Mouse (Mus musculus) olfactory bulb, adult 2 months (tissue): ENCODE results near the gene Eme1. TPM values are rescaled to one million over a fixed set of nuclear protein-coding genes. Genes with fewer than 3 reads are reported as not detected.

Experiments
- H3K27ac ChIP-seq: fragments of 200-500 bp; 2 replicates; pipeline ENCODE4 v1.5.1; 2012; ENCODE audit warnings: low read depth, low read length; ENCODE audit not compliant: insufficient read depth
- H3K4me1 ChIP-seq: fragments of 200-500 bp; 2 replicates; pipeline ENCODE4 v1.6.1; 2012; ENCODE audit warnings: low read length; ENCODE audit not compliant: control insufficient read depth, insufficient read depth
- H3K4me3 ChIP-seq: fragments of 200-500 bp; 2 replicates; pipeline ENCODE4 v1.5.1; 2012; ENCODE audit warnings: mild to moderate bottlenecking, low read depth, low read length, moderate library complexity; ENCODE audit not compliant: insufficient read depth
- CTCF ChIP-seq: fragments of 200-500 bp; IDR thresholded peaks from 2 replicates; pipeline ENCODE4 v1.5.1; 2012; ENCODE audit warnings: low read depth, mild to moderate bottlenecking, low read length, moderate library complexity; ENCODE audit not compliant: insufficient read depth
- POLR2A ChIP-seq: fragments of 200-500 bp; IDR thresholded peaks from 2 replicates; pipeline ENCODE4 v1.6.1; 2012; ENCODE audit warnings: mild to moderate bottlenecking, low read depth, low read length, moderate library complexity; ENCODE audit not compliant: insufficient read depth
- WGBS: fragments of 180-500 bp; shearing (Covaris S2); methylation state at CpG from one replicate; pipeline ENCODE4 v1.1.7; 2018; 5-methylcytosine and 5-hydroxymethylcytosine counted together
- polyA plus RNA-seq: library from polyadenylated mRNA; stranded (reverse); fragments of >200 nt; gene quantifications from 2 replicates; pipeline ENCODE4 v1.2.4, GENCODE M21; 2012; ENCODE audit warnings: low replicate concordance; ENCODE audit not compliant: missing spikeins, insufficient read depth, insufficient read length

The Eme1 gene
- polyA plus RNA-seq, 1 experiment = not detected

DNA sequence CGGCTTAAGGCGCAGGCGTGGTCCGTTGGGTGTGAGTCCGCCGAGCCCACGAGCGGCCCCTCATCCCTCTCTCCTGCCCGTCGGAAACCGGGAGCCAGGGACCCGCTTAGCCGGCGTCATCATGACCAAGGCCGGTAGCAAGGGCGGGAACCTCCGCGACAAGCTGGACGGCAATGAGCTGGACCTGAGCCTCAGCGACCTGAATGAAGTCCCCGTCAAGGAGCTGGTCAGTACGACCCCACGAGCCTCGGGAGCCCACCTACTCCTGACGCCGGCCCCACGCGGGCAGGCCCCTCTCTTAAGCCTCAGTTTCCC, 23.9 kb downstream of the Eme1 start:
- under 1% methylated on average over 28 of the region's 28 CpGs for WGBS
- H3K4me3 ChIP-seq = peak overlapping the region; percentile 69
- H3K27ac ChIP-seq = no peak overlapping the region
- no peak for TF ChIP-seq CTCF
- H3K4me1 ChIP-seq = peaks cover 10% of the 10 kb centered on the region

DNA sequence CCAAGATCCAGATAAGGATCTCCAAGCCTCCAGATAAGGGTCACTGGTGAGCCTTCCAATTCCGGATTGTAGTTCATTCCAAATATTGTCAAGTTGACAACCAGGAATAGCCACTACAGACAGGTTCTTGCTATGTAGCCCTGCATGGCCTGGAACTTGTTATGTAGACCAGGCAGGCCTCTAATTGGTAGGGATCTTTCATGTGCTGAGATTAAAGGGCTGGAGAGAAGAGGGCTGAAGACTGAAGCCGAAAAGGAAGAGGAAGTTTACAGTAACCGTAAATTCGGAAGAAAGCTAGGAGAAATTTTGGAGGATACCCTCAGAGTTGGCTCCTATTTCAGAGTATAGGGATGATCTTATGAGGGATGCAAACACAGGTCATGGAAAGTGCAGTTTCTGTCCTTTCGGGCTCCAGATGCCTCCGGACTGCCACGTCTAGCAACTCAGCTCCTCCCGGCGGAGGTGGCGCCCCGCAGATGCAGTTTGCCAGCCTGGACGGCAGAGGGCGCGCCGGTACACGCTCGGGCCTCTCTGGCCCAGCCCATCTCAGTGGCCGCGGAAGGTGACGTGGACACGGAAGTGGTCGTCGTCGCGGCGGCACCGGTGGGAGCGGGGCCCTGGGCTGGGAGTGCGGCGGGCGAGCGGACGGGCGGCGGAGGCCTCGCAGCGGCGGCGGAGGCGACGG, 24.4 kb downstream of the Eme1 start, which contains the start of gene Lrrc59:
TSS of gene Lrrc59 (plus strand) at position 569 of the 685 bp plus-strand sequence.
- Histone ChIP-seq H3K27ac (no peak within 1 kb of the TSS), H3K4me1 (peaks cover 10% of the 10 kb centered on the region), H3K4me3 (peak within 1 kb of the TSS; percentile 69)
- WGBS = 5% methylated on average over 41 of the region's 41 CpGs
- TF ChIP-seq POLR2A (peak; percentile 60), CTCF (peak; percentile 89)

- 83% methylated on average over 2 of the region's 2 CpGs for WGBS
- Histone ChIP-seq H3K4me3 (no peak overlapping the region), H3K4me1 (no peaks in the 10 kb centered on the region)
Observed at GRCm38 (mm10) chr11:94622162-94622561, 31.6 kb downstream of the Eme1 start.

DNA sequence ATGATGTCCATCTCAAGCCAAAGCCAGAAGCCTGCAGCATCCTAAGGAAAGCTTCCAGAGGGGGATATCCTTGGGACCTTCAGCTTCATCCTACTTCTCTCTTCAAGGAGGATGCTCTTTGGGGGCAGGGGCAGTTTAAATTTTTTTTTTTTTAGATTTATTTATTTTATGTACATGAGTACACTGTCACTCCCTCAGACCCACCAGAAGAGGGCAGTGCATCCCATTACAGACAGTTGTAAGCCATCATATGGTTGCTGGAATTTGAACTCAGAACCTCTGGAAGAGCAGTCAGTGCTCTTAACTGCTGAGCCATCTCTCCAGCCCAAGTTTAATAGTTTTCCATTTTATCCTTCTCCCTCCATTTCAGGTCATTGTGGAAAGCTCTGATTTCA, 32.3 kb downstream of the Eme1 start:
- TF ChIP-seq CTCF (no peak), POLR2A (no peak)
- Histone ChIP-seq H3K4me3 (no peak overlapping the region), H3K27ac (no peak overlapping the region), H3K4me1 (no peaks in the 10 kb centered on the region)

More at GRCm38 (mm10) chr11:94622162-94622561, 31.6 kb downstream of the Eme1 start:
- no peak overlapping the region for H3K27ac ChIP-seq
- TF ChIP-seq CTCF (no peak), POLR2A (no peak)

DNA sequence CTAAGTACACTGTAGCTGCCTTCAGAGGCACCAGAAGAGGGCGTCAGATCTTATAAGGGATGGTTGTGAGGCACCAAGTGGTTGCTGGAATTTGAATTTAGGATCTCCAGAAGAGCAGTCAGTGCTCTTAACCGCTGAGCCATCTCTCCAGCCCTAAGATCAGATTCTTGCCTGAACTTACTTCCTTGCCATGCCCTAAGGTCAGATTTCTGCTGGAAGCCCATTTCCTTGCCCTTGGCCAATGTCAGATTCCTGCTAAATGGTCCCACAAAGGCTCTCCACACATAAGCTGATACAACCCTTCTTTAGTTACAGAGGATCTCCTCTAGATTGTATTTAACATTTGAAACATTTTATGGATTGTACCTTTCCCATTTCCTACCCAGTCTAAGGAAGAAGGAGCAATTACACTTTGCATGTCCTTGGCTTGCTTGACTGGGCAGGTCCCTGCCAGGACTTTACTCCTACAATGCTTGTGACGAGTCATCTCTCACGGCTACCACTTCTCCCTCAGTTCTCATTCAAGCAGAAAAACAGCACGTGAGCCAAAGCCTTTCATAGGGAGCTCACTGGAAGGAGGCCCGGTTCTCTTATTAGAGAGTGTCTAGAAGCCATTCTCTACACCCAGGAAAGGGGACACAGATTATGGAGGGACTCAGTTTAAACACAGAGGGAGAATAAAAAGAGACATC, 32.9 kb downstream of the Eme1 start:
- TF ChIP-seq CTCF (no peak), POLR2A (no peak)
- H3K4me3 ChIP-seq = no peak overlapping the region
- no peak overlapping the region for H3K27ac ChIP-seq
- H3K4me1 ChIP-seq = no peaks in the 10 kb centered on the region
- WGBS = 36% methylated on average over 6 of the region's 6 CpGs

DNA sequence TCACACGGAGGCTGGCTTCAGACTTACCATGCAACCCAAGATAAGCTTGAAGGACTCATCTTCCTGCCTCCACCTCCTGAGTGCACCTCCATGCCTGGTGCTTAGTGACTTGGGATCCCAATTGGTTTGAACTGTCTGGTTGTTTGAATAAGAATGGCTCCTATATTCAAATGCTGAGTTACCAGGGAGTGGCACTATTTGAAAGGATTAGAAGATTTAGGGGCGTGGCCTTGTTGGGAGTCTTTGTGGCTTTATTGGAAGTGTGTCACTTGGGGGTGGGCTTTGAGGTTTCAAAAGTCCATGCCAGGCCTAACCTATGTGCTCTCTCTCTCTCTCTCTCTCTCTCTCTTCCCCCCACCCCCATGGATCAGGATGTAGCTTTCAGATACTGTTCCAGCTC, 36.1 kb downstream of the Eme1 start:
- H3K27ac ChIP-seq = no peak overlapping the region
- TF ChIP-seq CTCF (no peak), POLR2A (no peak)
- no peaks in the 10 kb centered on the region for H3K4me1 ChIP-seq
- 97% methylated on average over 2 of the region's 2 CpGs for WGBS
- H3K4me3 ChIP-seq = no peak overlapping the region

GRCm38 (mm10) chr11:94615494-94615893, 38.3 kb downstream of the Eme1 start:
- 16% methylated on average over 4 of the region's 4 CpGs for WGBS
- Histone ChIP-seq H3K4me3 (no peak overlapping the region), H3K4me1 (no peaks in the 10 kb centered on the region), H3K27ac (no peak overlapping the region)
- TF ChIP-seq CTCF = no peak
- TF ChIP-seq POLR2A = no peak

- WGBS = 75% methylated on average over 4 of the region's 4 CpGs
- TF ChIP-seq POLR2A = no peak
- no peak for TF ChIP-seq CTCF
- Histone ChIP-seq H3K27ac (no peak overlapping the region), H3K4me3 (no peak overlapping the region), H3K4me1 (no peaks in the 10 kb centered on the region)
Observed at GRCm38 (mm10) chr11:94614603-94615002, 39.2 kb downstream of the Eme1 start.
